Mouse (Mus musculus): ENCODE results near the gene Mapk6. TPM values are rescaled to one million over a fixed set of nuclear protein-coding genes. Genes with fewer than 3 reads are reported as not detected.

Gene Mapk6
- total RNA-seq, 2 experiments from 2014 or later: 36.2 to 38.2 TPM

GRCm38 (mm10) chr9:75427366-75428273 lies 17.8 kb upstream of the Mapk6 start:
- peak in 1 of 2 experiments; percentile 40 for DNase-seq
- intact Hi-C loops (cut with DNase I): no loop called here

DNA sequence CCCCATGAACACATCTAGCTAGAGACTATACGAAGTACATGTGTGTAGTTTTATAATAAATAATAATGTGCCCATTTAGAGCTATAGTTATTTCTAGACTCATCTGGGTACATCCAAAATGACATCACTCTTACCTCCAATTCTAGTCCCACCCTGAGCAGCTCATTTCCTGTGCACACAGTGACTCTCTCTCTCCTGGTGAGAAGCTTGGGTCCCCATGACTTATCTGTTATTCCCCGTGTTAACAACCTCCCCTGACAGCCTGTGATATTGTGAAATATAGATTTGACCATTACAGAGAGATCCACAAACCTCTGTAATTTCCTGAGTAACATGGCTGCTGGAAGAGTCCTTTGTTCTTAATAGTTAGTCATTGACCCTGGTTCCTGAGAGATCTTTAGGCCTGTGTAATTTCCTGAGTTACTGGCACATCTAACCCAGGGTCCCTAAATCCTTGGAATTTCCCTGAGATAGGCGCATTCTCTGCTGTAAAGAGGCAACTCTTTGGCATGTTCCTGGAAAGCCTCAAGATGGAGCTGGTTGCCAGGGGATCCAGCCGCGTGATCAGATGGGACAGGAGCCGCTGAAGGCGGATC lies 16.1 kb upstream of the Mapk6 start:
- no peak for DNase-seq
- intact Hi-C loops (cut with DNase I): no loop called here

GRCm38 (mm10) chr9:75424358-75425150 lies 14.7 kb upstream of the Mapk6 start:
- intact Hi-C loops (cut with DNase I): no loop called here
- DNase-seq: no peak

GRCm38 (mm10) chr9:75423683-75424082 lies 13.9 kb upstream of the Mapk6 start:
- intact Hi-C loops (cut with DNase I): no loop called here
- no peak for DNase-seq

DNA sequence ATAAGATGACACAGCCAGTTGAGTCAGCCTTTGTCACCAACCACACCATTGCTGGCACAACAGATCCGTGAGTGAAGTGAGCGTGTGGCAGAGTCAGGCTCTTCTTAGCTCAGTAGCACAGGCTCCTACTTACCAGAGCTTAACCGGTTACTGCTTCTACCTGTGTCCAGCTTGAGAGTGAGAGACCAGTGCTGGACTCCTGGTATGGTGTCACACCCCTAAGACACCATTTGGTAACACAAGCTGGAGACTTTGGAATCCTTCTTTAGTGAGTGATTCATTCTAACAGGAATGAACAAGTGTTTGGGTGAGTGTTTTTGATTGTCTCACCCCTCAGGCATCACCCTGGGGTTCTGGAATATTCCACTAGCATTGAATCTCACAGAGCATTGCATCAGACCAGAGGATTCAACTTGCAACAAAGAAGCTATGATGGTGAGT lies 12.5 kb upstream of the Mapk6 start:
- intact Hi-C loops (cut with DNase I): no loop called here
- DNase-seq: no peak

DNA sequence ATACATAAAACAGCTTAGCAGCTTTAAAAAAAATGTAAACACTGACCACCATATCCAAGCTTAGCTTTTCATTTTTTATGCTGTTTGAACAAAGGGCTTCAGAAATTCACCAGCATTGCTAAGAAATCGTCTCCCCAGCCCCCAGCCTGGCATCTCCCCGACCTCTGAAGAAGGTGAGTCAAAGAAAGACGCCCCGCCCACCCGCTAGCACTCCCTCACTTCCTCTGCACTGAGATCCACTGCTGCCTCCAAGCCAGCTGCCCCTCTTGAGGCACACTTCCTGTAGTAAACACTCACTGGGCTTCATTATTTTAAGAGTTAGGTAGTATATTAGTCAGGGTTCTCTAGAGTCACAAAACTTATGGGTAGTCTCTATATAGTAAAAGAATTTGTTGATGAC lies 4.4 kb upstream of the Mapk6 start:
- intact Hi-C loops (cut with DNase I): no loop called here
- DNase-seq: no peak

GRCm38 (mm10) chr9:75413206-75413605 lies 3.4 kb upstream of the Mapk6 start:
- intact Hi-C loops (cut with DNase I): no loop called here

GRCm38 (mm10) chr9:75411584-75411983 lies 1.8 kb upstream of the Mapk6 start:
- no peak for DNase-seq
- intact Hi-C loops (cut with DNase I): no loop called here

More at GRCm38 (mm10) chr9:75413206-75413605, 3.4 kb upstream of the Mapk6 start:
- DNase-seq: no peak

DNA sequence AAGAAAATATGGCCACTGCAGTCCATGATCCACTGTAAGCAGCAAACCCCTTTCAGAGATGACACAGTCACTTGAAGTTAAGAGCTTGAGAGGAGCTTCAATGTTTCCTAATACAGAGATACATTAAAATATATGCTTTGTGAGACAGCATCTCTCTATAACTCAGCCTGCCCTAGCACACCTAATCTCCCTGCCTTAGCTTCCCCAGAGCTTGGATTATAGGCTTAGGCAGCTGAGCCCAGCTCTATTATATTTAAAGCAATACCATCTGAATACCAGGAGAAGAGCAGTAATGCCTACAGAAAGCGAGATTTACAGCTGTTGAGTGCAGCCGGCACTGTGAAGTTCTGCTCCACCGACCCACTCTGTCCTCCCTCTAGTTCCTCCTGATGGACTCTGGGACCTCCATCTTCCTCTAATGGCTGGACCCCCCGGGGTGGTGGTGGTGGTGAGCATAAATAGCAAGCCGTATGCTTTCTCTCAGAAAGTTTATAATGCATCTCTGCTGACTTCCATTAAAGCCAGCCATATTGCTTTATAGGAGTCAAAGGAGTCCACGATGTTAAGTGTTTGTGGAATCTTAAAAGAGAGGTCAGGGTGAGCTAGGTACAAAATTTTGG lies 1.2 kb upstream of the Mapk6 start:
- no peak for DNase-seq
- intact Hi-C loops (cut with DNase I): no loop called here

- peak; percentile 83 for DNase-seq
- intact Hi-C loops (cut with DNase I): loop anchor here (2.0 to 10.0 kb wide), 2 partner anchors 24 to 434 kb away; no protein-coding TSS in a partner anchor
Observed at GRCm38 (mm10) chr9:75409031-75409851, 564 bp downstream of the Mapk6 start.

DNA sequence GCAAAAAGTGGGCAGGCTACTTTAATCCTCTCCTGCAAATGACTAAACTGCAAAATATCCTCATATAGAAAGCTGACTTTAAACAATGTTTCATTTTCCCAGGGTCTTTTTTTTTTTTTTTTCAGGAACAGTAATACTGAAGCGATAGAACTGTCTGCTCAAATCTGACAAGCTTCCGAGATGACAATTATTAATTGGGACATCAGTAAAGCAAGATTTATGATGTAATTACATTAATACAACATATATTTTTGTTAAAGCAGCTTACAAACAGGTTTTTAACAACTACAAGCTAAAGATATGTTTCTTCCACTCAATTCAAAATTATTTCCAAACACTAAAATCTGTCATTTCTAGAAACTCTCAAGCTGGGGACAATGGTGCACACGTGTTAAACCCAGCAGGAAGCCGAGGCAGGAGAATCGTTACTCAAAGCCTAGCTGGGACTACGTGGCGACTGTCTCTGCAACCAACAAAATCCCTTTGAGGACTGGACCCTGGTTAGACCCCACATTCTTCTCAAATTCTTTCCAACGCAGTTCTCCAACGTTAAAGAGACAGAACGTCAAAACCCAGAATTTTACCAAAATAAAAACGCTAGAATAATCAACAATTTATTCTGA lies 1.5 kb downstream of the Mapk6 start:
- no peak for DNase-seq
- intact Hi-C loops (cut with DNase I): loop anchor here (2.0 to 10.0 kb wide), 2 partner anchors 24 to 434 kb away; no protein-coding TSS in a partner anchor

GRCm38 (mm10) chr9:75407803-75408202 lies 2.0 kb downstream of the Mapk6 start:
- intact Hi-C loops (cut with DNase I): loop anchor here (2.0 to 10.0 kb wide), 2 partner anchors 25 to 433 kb away; no protein-coding TSS in a partner anchor

DNA sequence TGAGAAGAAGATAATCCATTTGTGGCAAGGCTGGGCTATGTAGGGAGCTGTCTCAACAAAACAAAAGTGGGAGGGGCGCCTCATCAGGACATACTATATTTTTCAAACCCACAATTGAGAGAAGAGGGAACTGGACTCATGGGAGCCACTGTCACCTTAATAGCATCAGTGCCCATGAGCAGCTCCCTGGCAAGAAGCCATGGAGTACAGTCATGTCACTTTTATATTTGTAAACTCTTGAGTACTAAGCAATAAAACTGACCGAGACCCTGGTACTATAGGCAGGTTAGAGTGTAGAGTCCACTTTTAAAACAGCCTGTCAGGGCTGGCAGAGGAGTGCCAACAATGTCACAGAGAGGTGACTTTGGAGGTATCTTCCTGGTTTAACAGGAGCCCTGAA lies 3.7 kb downstream of the Mapk6 start:
- intact Hi-C loops (cut with DNase I): loop anchor here (10.0 kb wide), 1 partner anchor 431 kb away; no protein-coding TSS in a partner anchor
- DNase-seq: no peak

More at GRCm38 (mm10) chr9:75407803-75408202, 2.0 kb downstream of the Mapk6 start:
- DNase-seq: peak; percentile 42 to 50

GRCm38 (mm10) chr9:75403520-75403919 lies 6.3 kb downstream of the Mapk6 start:
- DNase-seq: no peak
- intact Hi-C loops (cut with DNase I): loop anchor here (5.0 to 10.0 kb wide), 2 partner anchors 41 to 429 kb away; no protein-coding TSS in a partner anchor

GRCm38 (mm10) chr9:75401593-75402504 lies 8.0 kb downstream of the Mapk6 start:
- intact Hi-C loops (cut with DNase I): loop anchor here (5.0 to 10.0 kb wide), 2 partner anchors 40 to 427 kb away; no protein-coding TSS in a partner anchor
- DNase-seq: no peak

GRCm38 (mm10) chr9:75400639-75401038 lies 9.2 kb downstream of the Mapk6 start:
- peak in 1 of 2 experiments; percentile 40 for DNase-seq
- intact Hi-C loops (cut with DNase I): loop anchor here (5.0 to 10.0 kb wide), 2 partner anchors 38 to 426 kb away; no protein-coding TSS in a partner anchor

DNA sequence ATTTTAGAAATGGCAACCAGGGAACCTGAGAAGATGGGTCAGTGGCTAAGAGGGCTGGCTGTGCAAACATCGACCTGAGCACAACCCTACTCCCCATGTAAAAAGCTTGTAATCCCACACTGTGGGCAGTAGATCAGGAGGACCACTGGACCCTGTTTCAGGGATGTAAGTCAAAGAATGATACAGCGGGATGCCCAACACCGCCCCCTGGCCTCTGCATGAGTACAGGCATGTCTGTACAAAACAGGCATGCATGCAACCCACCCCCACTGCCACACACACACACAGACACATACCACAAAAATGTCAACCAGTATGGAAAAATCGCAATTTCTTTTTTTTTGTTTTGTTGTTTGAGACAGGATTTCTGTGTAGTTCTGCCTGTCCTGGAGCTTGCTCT lies 10.7 kb downstream of the Mapk6 start:
- intact Hi-C loops (cut with DNase I): loop anchor here (5.0 kb wide), 1 partner anchor 33 kb away; no protein-coding TSS in a partner anchor
- DNase-seq: no peak

All from heart, postnatal 14 days (tissue).